ENCODE assay signal across 8 mouse cellular contexts in the genomic region with DNA sequence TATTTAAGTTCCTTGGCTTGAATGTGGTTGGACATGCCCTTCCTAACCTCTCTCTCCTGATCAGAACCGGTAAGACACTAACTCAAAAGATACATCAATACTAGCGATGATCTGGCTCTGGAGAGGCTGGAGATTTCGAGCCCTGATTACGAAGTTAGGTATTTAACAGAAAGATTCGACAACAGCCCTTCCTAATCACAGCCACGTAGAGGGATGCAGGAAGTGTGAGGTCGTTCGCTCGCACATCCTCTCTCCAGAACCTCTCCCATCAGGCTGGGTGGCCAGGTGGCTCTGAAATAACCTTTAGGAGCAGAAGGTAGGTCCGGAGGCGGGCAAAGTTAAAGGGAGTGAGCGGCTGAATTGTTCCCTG. TPM values are rescaled to one million over a fixed set of nuclear protein-coding genes. Genes with fewer than 3 reads are reported as not detected.
DNase-seq lines count a peak whose midpoint lies in the region; ATAC-seq and TF ChIP-seq lines count a peak whose summit lies in the region.

Spats2 (plus strand) TSS at position 206 of the 370 bp plus-strand sequence.

- peak within 1 kb of the TSS; percentile 95 for H3K27ac ChIP-seq in heart, embryonic 11.5 days (ENCODE audit: low read depth, low read length)
- peak within 1 kb of the TSS; percentile 7; the same call in 1 of the 2 replicates for H3K27ac ChIP-seq in CH12.LX (ENCODE audit: insufficient read depth, low read depth)
- H3K27ac ChIP-seq in embryonic fibroblast, embryonic 13.5 days (ENCODE audit: insufficient read depth, low read length), result peak within 1 kb of the TSS; percentile 66; the same call in 1 of the 2 replicates
- peak within 1 kb of the TSS; percentile 87 for H3K27ac ChIP-seq in midbrain, postnatal 0 days (ENCODE audit: low read depth, low read length)

- DNase-seq in heart, adult 11 months, result no peak
- DNase-seq in CH12.LX (ENCODE audit: extremely low read depth), result no peak
- no peak for DNase-seq in layer of hippocampus, postnatal 14 days (ENCODE audit: low spot score in 2 of 2)
- DNase-seq in midbrain, postnatal 0 days (ENCODE audit: low spot score), result no peak
- no peak for DNase-seq in embryo, embryonic 10.5 days (ENCODE audit: low spot score)
- DNase-seq in kidney, postnatal 4 days, result no peak

- under 1% methylated on average over 12 of the region's 12 CpGs for WGBS in heart, embryonic 11.5 days (ENCODE audit: insufficient replicate concordance)
- under 1% methylated on average over 12 of the region's 12 CpGs for WGBS in midbrain, postnatal 0 days

- peaks cover 18% of the 10 kb centered on the region for H3K79me2 ChIP-seq in CH12.LX (replicated peaks; ENCODE audit: control insufficient read depth, extremely low read depth, insufficient read depth, poor library complexity, severe bottlenecking)

- no peak for TF ChIP-seq EP300 in CH12.LX (IDR thresholded peaks at IDR 0.05; ENCODE audit: low read length)

- TF ChIP-seq CTCF in CH12.LX (conservative IDR thresholded peaks at IDR 0.05 in 1 of 2, IDR thresholded peaks at IDR 0.05 in 1 of 2; ENCODE audit: low read depth in 2 of 2, low read length in 2 of 2), result no peak
- TF ChIP-seq CTCF in embryonic fibroblast, embryonic 13.5 days (IDR thresholded peaks at IDR 0.05; ENCODE audit: borderline replicate concordance, insufficient read depth, low read length), result no peak
- no peak for TF ChIP-seq CTCF in midbrain, postnatal 0 days (IDR thresholded peaks at IDR 0.05)

- H3K4me2 ChIP-seq in heart, embryonic 11.5 days, result peak within 1 kb of the TSS; percentile 84
- H3K4me2 ChIP-seq in CH12.LX (ENCODE audit: insufficient read depth, low read depth, poor library complexity, severe bottlenecking), result peak within 1 kb of the TSS; percentile 90
- H3K4me2 ChIP-seq in midbrain, postnatal 0 days (ENCODE audit: low read depth, low read length, poor library complexity, severe bottlenecking), result peak within 1 kb of the TSS; percentile 88

- H3K4me1 ChIP-seq in heart, embryonic 11.5 days (ENCODE audit: control insufficient read depth, insufficient read depth, low read length), result peaks cover 18% of the 10 kb centered on the region
- H3K4me1 ChIP-seq in CH12.LX (ENCODE audit: control insufficient read depth in 1 of 2, insufficient read depth in 2 of 2), result peaks cover 8 to 66% of the 10 kb centered on the region in 2 experiments
- 0 out of 2 replicates have a peak, but pooled peaks cover 7% of the 10 kb centered on the region for H3K4me1 ChIP-seq in embryonic fibroblast, embryonic 13.5 days (ENCODE audit: control insufficient read depth, insufficient read depth, low read length)
- peaks cover 10% of the 10 kb centered on the region for H3K4me1 ChIP-seq in midbrain, postnatal 0 days (ENCODE audit: insufficient read depth, low read length)

- H3K4me3 ChIP-seq in heart, embryonic 11.5 days (ENCODE audit: low read depth, low read length), result peak within 1 kb of the TSS; percentile 84
- H3K4me3 ChIP-seq in CH12.LX (replicated peaks in 1 of 3; ENCODE audit: low read depth in 2 of 3, low read length in 2 of 3, poor library complexity in 1 of 3), result peak within 1 kb of the TSS; percentile 77 to 91 (median 85)
- H3K4me3 ChIP-seq in embryonic fibroblast, embryonic 13.5 days (ENCODE audit: insufficient read depth, low read length), result peak within 1 kb of the TSS; percentile 94
- peak within 1 kb of the TSS; percentile 84 for H3K4me3 ChIP-seq in midbrain, postnatal 0 days (ENCODE audit: low read depth, low read length)

- TF ChIP-seq RAD21 in CH12.LX (IDR thresholded peaks at IDR 0.05; ENCODE audit: low read depth, low read length), result no peak

- H3K9ac ChIP-seq in heart, embryonic 11.5 days (ENCODE audit: low read depth, low read length), result peak within 1 kb of the TSS; percentile 96
- peak within 1 kb of the TSS; percentile 88 for H3K9ac ChIP-seq in CH12.LX (ENCODE audit: insufficient read depth, low read depth)
- H3K9ac ChIP-seq in midbrain, postnatal 0 days (replicated peaks; ENCODE audit: low read length, poor library complexity, severe bottlenecking), result peak within 1 kb of the TSS; percentile 87

- no peaks in the 10 kb centered on the region for H3K36me3 ChIP-seq in heart, embryonic 11.5 days (ENCODE audit: control insufficient read depth, insufficient read depth, low read length)
- peaks cover 0 to 19% of the 10 kb centered on the region in 2 experiments for H3K36me3 ChIP-seq in CH12.LX (replicated peaks in 1 of 2; ENCODE audit: control insufficient read depth in 1 of 2, insufficient read depth in 1 of 2, low read length in 1 of 2)
- no peaks in the 10 kb centered on the region for H3K36me3 ChIP-seq in midbrain, postnatal 0 days (ENCODE audit: insufficient read depth, low read length)

- dilution Hi-C loops in CH12.LX (cut with MboI; ENCODE audit: extremely low pct_ligation_motif_present, extremely low pct_unique_long_range_greater_than_20kb, low sequenced_read_pairs), result no loop called here

- ATAC-seq in heart, embryonic 11.5 days (replicated peaks; ENCODE audit: insufficient number of reproducible peaks, low FRiP score, low TSS enrichment), result no peak
- 0 out of 2 replicates have a peak, but pooled peaks have one; percentile 11 for ATAC-seq in midbrain, postnatal 0 days (ENCODE audit: low FRiP score)

- TF ChIP-seq POLR2A in CH12.LX (IDR thresholded peaks at IDR 0.05; ENCODE audit: low read depth, low read length), result no peak
- TF ChIP-seq POLR2A in embryonic fibroblast, embryonic 13.5 days (IDR thresholded peaks at IDR 0.05; ENCODE audit: low read depth, low read length), result no peak

- in situ Hi-C loops in CH12.LX (cut with MboI; ENCODE audit: low pct_ligation_motif_present, low pct_unique_long_range_greater_than_20kb, low sequenced_read_pairs), result no loop called here

- no peaks in the 10 kb centered on the region for H3K9me3 ChIP-seq in heart, embryonic 11.5 days (replicated peaks; ENCODE audit: control insufficient read depth, low read length)
- H3K9me3 ChIP-seq in CH12.LX (replicated peaks; ENCODE audit: low read length), result no peaks in the 10 kb centered on the region
- H3K9me3 ChIP-seq in midbrain, postnatal 0 days (ENCODE audit: low read length), result no peaks in the 10 kb centered on the region

- H3K27me3 ChIP-seq in heart, embryonic 11.5 days (ENCODE audit: control insufficient read depth, insufficient read depth, low read length), result no peaks in the 10 kb centered on the region
- H3K27me3 ChIP-seq in CH12.LX (replicated peaks), result no peaks in the 10 kb centered on the region
- no peaks in the 10 kb centered on the region for H3K27me3 ChIP-seq in midbrain, postnatal 0 days (ENCODE audit: insufficient read depth, low read length)

TF ChIP-seq in CH12.LX, 34 proteins besides CTCF, POLR2A, EP300 and RAD21:
- TF ChIP-seq ZNF384 (IDR thresholded peaks at IDR 0.05; ENCODE audit: low read depth, low read length) (no peak), ELF1 (IDR thresholded peaks at IDR 0.05; ENCODE audit: low read depth, low read length) (peak; percentile 27; the same call in 1 of the 2 replicates)

RNA-seq across cellular contexts. Expression of gene Spats2, which starts in this region (rescaled TPM):
- 43.5 and 45.2 TPM in 2 replicates for polyA plus RNA-seq in heart, embryonic 11.5 days (2014; fragmentation: Nextera tagmentation; extraction: Ambion mirVana)
- 26.5 and 27.1 TPM in 2 replicates for total RNA-seq in CH12.LX (2012; rRNA removed)
- total RNA-seq in CH12.LX (2014; rRNA removed), result 68.3 and 81.0 TPM in 2 replicates
- 79.5 and 81.0 TPM in 2 replicates for polyA plus RNA-seq in CH12.LX (2012; ENCODE audit: insufficient read length, low read depth)
- 37.7 and 41.7 TPM in 2 replicates for polyA plus RNA-seq in embryonic fibroblast, embryonic 13.5 days (2011; ENCODE audit: insufficient read length, low read depth, missing spikeins)
- total RNA-seq in layer of hippocampus, postnatal 14 days (2021), result 10 to 100 TPM; 35.2 to 38.6 TPM
- total RNA-seq in midbrain, postnatal 0 days (2014; rRNA removed), result 27.8 and 31.8 TPM in 2 replicates
- polyA plus RNA-seq in midbrain, postnatal 0 days (2015; fragmentation: Nextera tagmentation; extraction: Ambion mirVana), result 17.7 and 19.5 TPM in 2 replicates

Comparison
In these comparisons a context has a peak if more than half of its experiments do, and no peak if none do; other contexts are left out.
1. H3K27ac ChIP-seq: peak in every context shown above with its lines; median percentile 95 in heart, embryonic 11.5 days; 87 in midbrain, postnatal 0 days; 66 in embryonic fibroblast, embryonic 13.5 days; 7 in CH12.LX.